11 mouse cellular contexts compared by ENCODE assay signal in the genomic region with DNA sequence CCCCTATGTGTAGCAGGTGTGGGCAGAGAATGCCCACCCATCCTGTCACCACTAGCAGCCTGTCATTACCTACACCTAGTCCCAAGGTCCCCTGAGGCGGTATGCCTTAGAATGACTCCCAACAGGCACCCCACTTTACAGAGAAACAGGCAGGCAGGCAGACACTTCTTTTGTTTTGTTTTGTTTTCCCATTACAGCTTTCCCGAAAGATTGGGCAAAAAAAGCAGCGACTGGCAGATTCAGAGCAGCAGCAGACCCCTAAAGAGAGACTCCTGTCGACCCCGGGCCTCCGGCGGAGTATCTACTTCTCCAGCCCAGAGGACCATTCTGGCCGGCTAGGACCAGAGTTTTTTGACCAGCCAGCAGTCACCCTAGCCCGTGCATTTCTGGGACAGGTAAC. TPM values are rescaled to one million over a fixed set of nuclear protein-coding genes. Genes with fewer than 3 reads are reported as not detected.
DNase-seq lines count a peak whose midpoint lies in the region; ATAC-seq and TF ChIP-seq lines count a peak whose summit lies in the region.
"Had no signal": no experiment of that assay in that cellular context is flagged by ENCODE, and none has a peak within 500 bp of the region (broad histone marks: within the 10 kb centered on the region; RNA-seq: fewer than 3 reads in every experiment).

No protein-coding gene starts in this region.

- no peak for DNase-seq in heart, adult 11 months
- DNase-seq in stomach, postnatal 0 days (ENCODE audit: low spot score), result no peak
- no peak for DNase-seq in spleen, postnatal 14 days (ENCODE audit: low spot score in 2 of 2)
- DNase-seq in urinary bladder, postnatal 10 days (ENCODE audit: low spot score), result no peak
- no peak for DNase-seq in gastrocnemius, postnatal 14 days
- DNase-seq: kidney, adult 18-20 months had no signal

- intact Hi-C loops in gastrocnemius, postnatal 14 days (cut with DNase I; ENCODE audit: low total_unique reads), result no loop called here

- TF ChIP-seq CTCF in stomach, postnatal 0 days (IDR thresholded peaks at IDR 0.05; ENCODE audit: low read depth), result no peak

- no peaks in the 10 kb centered on the region for H3K27me3 ChIP-seq in heart, embryonic 12.5 days (replicated peaks)
- no peaks in the 10 kb centered on the region for H3K27me3 ChIP-seq in stomach, embryonic 14.5 days (ENCODE audit: control insufficient read depth, insufficient read depth, low read length)
- H3K27me3 ChIP-seq in stomach, postnatal 0 days (ENCODE audit: control insufficient read depth, insufficient read depth, low read length), result no peaks in the 10 kb centered on the region
- peaks cover 35% of the 10 kb centered on the region for H3K27me3 ChIP-seq in liver, embryonic 15.5 days

- H3K27ac ChIP-seq in heart, embryonic 12.5 days (ENCODE audit: poor library complexity, severe bottlenecking), result no peak overlapping the region
- H3K27ac ChIP-seq in stomach, embryonic 14.5 days (ENCODE audit: low read length), result no peak overlapping the region
- no peak overlapping the region for H3K27ac ChIP-seq in stomach, postnatal 0 days (replicated peaks)
- H3K27ac ChIP-seq in liver, embryonic 15.5 days (replicated peaks), result 0 out of 2 replicates have a peak overlapping the region, but pooled peaks have one; percentile 85

- H3K9me3 ChIP-seq in heart, embryonic 12.5 days (replicated peaks), result no peaks in the 10 kb centered on the region
- no peaks in the 10 kb centered on the region for H3K9me3 ChIP-seq in stomach, embryonic 14.5 days (ENCODE audit: control insufficient read depth, low read depth, low read length)
- no peaks in the 10 kb centered on the region for H3K9me3 ChIP-seq in stomach, postnatal 0 days (ENCODE audit: control insufficient read depth, low read length)
- H3K9me3 ChIP-seq in liver, embryonic 15.5 days (replicated peaks), result no peaks in the 10 kb centered on the region

- H3K36me3 ChIP-seq in heart, embryonic 12.5 days, result peaks cover 45% of the 10 kb centered on the region
- H3K36me3 ChIP-seq in stomach, embryonic 14.5 days (ENCODE audit: control insufficient read depth, insufficient read depth, low read length), result peaks cover 26% of the 10 kb centered on the region
- H3K36me3 ChIP-seq in stomach, postnatal 0 days (ENCODE audit: control insufficient read depth, insufficient read depth, low read length), result peaks cover 7% of the 10 kb centered on the region
- peaks cover 40% of the 10 kb centered on the region for H3K36me3 ChIP-seq in liver, embryonic 15.5 days (replicated peaks)

- H3K4me2 ChIP-seq in heart, embryonic 12.5 days, result peak overlapping the region; percentile 82; the same call in 1 of the 2 replicates
- peak overlapping the region; percentile 79; the same call in 1 of the 2 replicates for H3K4me2 ChIP-seq in stomach, embryonic 14.5 days (replicated peaks; ENCODE audit: low read depth, low read length)
- H3K4me2 ChIP-seq in stomach, postnatal 0 days (replicated peaks; ENCODE audit: low read depth), result no peak overlapping the region
- H3K4me2 ChIP-seq in liver, embryonic 15.5 days, result peak overlapping the region; percentile 93

- no peak overlapping the region for H3K4me3 ChIP-seq in heart, embryonic 12.5 days
- no peak overlapping the region for H3K4me3 ChIP-seq in stomach, embryonic 14.5 days (ENCODE audit: low read depth, low read length)
- no peak overlapping the region for H3K4me3 ChIP-seq in stomach, postnatal 0 days (ENCODE audit: low read depth, low read length)
- H3K4me3 ChIP-seq in liver, embryonic 15.5 days (replicated peaks), result peak overlapping the region; percentile 85

- 83% methylated on average over 9 of the region's 9 CpGs for WGBS in heart, embryonic 12.5 days
- 86% methylated on average over 9 of the region's 9 CpGs for WGBS in stomach, embryonic 14.5 days
- 83% methylated on average over 9 of the region's 9 CpGs for WGBS in stomach, postnatal 0 days
- WGBS in liver, embryonic 15.5 days (ENCODE audit: insufficient replicate concordance), result 88% methylated on average over 9 of the region's 9 CpGs

- TF ChIP-seq EP300 in stomach, postnatal 0 days (optimal IDR thresholded peaks at IDR 0.05), result no peak

- ATAC-seq in heart, embryonic 12.5 days (ENCODE audit: insufficient number of reproducible peaks, low FRiP score), result no peak
- ATAC-seq in stomach, embryonic 14.5 days (ENCODE audit: insufficient number of reproducible peaks, insufficient read depth, low FRiP score, low read depth), result no peak
- no peak for ATAC-seq in stomach, postnatal 0 days (ENCODE audit: low FRiP score, low TSS enrichment)
- ATAC-seq in liver, embryonic 15.5 days (ENCODE audit: insufficient read depth), result no peak
- ATAC-seq: activated CD4-positive, CD25-positive, alpha-beta regulatory T cell, adult 4 months had no signal

- peaks cover 45% of the 10 kb centered on the region for H3K4me1 ChIP-seq in heart, embryonic 12.5 days (replicated peaks)
- peaks cover 32% of the 10 kb centered on the region for H3K4me1 ChIP-seq in stomach, embryonic 14.5 days (ENCODE audit: control insufficient read depth, insufficient read depth, low read length)
- H3K4me1 ChIP-seq in stomach, postnatal 0 days (replicated peaks; ENCODE audit: control insufficient read depth, insufficient read depth), result peaks cover 22% of the 10 kb centered on the region
- H3K4me1 ChIP-seq in liver, embryonic 15.5 days (replicated peaks), result peaks cover 53% of the 10 kb centered on the region

- H3K9ac ChIP-seq in heart, embryonic 12.5 days, result no peak overlapping the region
- H3K9ac ChIP-seq in stomach, embryonic 14.5 days (replicated peaks; ENCODE audit: low read depth, low read length), result no peak overlapping the region
- no peak overlapping the region for H3K9ac ChIP-seq in stomach, postnatal 0 days (ENCODE audit: low read length)
- peak overlapping the region; percentile 95; the same call in 1 of the 2 replicates for H3K9ac ChIP-seq in liver, embryonic 15.5 days

RNA-seq across cellular contexts. Expression of gene Mpg, which starts 1.2 kb away (rescaled TPM):
- polyA plus RNA-seq in heart, embryonic 12.5 days (2016; fragmentation: Nextera tagmentation; extraction: Ambion mirVana), result 17.8 and 19.1 TPM in 2 replicates
- 37.9 and 38.4 TPM in 2 replicates for polyA plus RNA-seq in stomach, embryonic 14.5 days (2014; fragmentation: Nextera tagmentation; extraction: Ambion mirVana)
- 19.9 and 22.1 TPM in 2 replicates for polyA plus RNA-seq in stomach, postnatal 0 days (2015; fragmentation: Nextera tagmentation; extraction: Ambion mirVana)
- 18.3 and 19.6 TPM in 2 replicates for polyA plus RNA-seq in liver, embryonic 15.5 days (2015; fragmentation: Nextera tagmentation; extraction: Ambion mirVana)
- total RNA-seq in gastrocnemius, postnatal 14 days (2021), result 1 to 10 TPM; 7.9 to 9.6 TPM

RNA-seq across cellular contexts. Expression of gene Rhbdf1, which starts 5.5 kb away (rescaled TPM):
- 42.5 and 47.7 TPM in 2 replicates for polyA plus RNA-seq in heart, embryonic 12.5 days (2016; fragmentation: Nextera tagmentation; extraction: Ambion mirVana)
- polyA plus RNA-seq in stomach, embryonic 14.5 days (2014; fragmentation: Nextera tagmentation; extraction: Ambion mirVana), result 46.1 and 46.5 TPM in 2 replicates
- 35.8 and 38.5 TPM in 2 replicates for polyA plus RNA-seq in stomach, postnatal 0 days (2015; fragmentation: Nextera tagmentation; extraction: Ambion mirVana)
- polyA plus RNA-seq in liver, embryonic 15.5 days (2015; fragmentation: Nextera tagmentation; extraction: Ambion mirVana), result 5.1 and 8.0 TPM in 2 replicates
- total RNA-seq in gastrocnemius, postnatal 14 days (2021), result 10 to 100 TPM; 18.4 to 24.4 TPM

RNA-seq across cellular contexts. Expression of gene Snrnp25, which starts 22.3 kb away (rescaled TPM):
- polyA plus RNA-seq in heart, embryonic 12.5 days (2016; fragmentation: Nextera tagmentation; extraction: Ambion mirVana), result 44.4 and 45.6 TPM in 2 replicates
- 52.9 and 60.4 TPM in 2 replicates for polyA plus RNA-seq in stomach, embryonic 14.5 days (2014; fragmentation: Nextera tagmentation; extraction: Ambion mirVana)
- polyA plus RNA-seq in stomach, postnatal 0 days (2015; fragmentation: Nextera tagmentation; extraction: Ambion mirVana), result 50.5 and 54.3 TPM in 2 replicates
- 68.7 and 70.1 TPM in 2 replicates for polyA plus RNA-seq in liver, embryonic 15.5 days (2015; fragmentation: Nextera tagmentation; extraction: Ambion mirVana)
- total RNA-seq in gastrocnemius, postnatal 14 days (2021), result 1 to 10 TPM; 8.6 to 8.9 TPM

RNA-seq across cellular contexts. Expression of gene Il9r, which starts 27.5 kb away (rescaled TPM):
- polyA plus RNA-seq in heart, embryonic 12.5 days (2016; fragmentation: Nextera tagmentation; extraction: Ambion mirVana), result 0.18 TPM in 1 of 2 replicates, not detected in the other
- 0.06 and 0.07 TPM in 2 replicates for polyA plus RNA-seq in stomach, embryonic 14.5 days (2014; fragmentation: Nextera tagmentation; extraction: Ambion mirVana)
- 0.02 TPM in 1 of 2 replicates, not detected in the other for polyA plus RNA-seq in stomach, postnatal 0 days (2015; fragmentation: Nextera tagmentation; extraction: Ambion mirVana)
- polyA plus RNA-seq in liver, embryonic 15.5 days (2015; fragmentation: Nextera tagmentation; extraction: Ambion mirVana), result 0.02 and 0.13 TPM in 2 replicates
- under 1 TPM in 1 of 2 experiments, not detected in 1; 0.31 TPM for total RNA-seq in gastrocnemius, postnatal 14 days (2021)
- total RNA-seq: left cerebral cortex, postnatal 36 days had no signal

RNA-seq across cellular contexts. Expression of gene Nprl3, which starts 40.0 kb away (rescaled TPM):
- polyA plus RNA-seq in heart, embryonic 12.5 days (2016; fragmentation: Nextera tagmentation; extraction: Ambion mirVana), result 38.6 and 42.8 TPM in 2 replicates
- 38.8 and 41.0 TPM in 2 replicates for polyA plus RNA-seq in stomach, embryonic 14.5 days (2014; fragmentation: Nextera tagmentation; extraction: Ambion mirVana)
- polyA plus RNA-seq in stomach, postnatal 0 days (2015; fragmentation: Nextera tagmentation; extraction: Ambion mirVana), result 28.0 and 28.2 TPM in 2 replicates
- 28.1 and 31.9 TPM in 2 replicates for polyA plus RNA-seq in liver, embryonic 15.5 days (2015; fragmentation: Nextera tagmentation; extraction: Ambion mirVana)
- 10 to 100 TPM; 17.8 to 19.2 TPM for total RNA-seq in gastrocnemius, postnatal 14 days (2021)
